Mouse (Mus musculus) neural tube, embryonic 12.5 days (tissue): Measurements from ENCODE around the gene Efnb2. TPM values are rescaled to one million over a fixed set of nuclear protein-coding genes. Genes with fewer than 3 reads are reported as not detected.

Experiments used
- ATAC-seq: fragments of 200-750 bp; cut with Nextera tagmentation; 2 replicates; pipeline ENCODE4 v1.8.0; 2017; ENCODE audit warnings: low read depth, mild to moderate bottlenecking, moderate TSS enrichment, moderate library complexity; ENCODE audit not compliant: low FRiP score
- H3K27ac ChIP-seq: fragments of 300-500 bp; sonication (generic); 2 replicates; pipeline ENCODE4 v1.5.1; 2016
- H3K27me3 ChIP-seq: fragments of 300-500 bp; sonication (generic); replicated peaks from 2 replicates; pipeline ENCODE4 v1.6.1; 2016; ENCODE audit warnings: mild to moderate bottlenecking
- H3K36me3 ChIP-seq: fragments of 300-500 bp; sonication (generic); 2 replicates; pipeline ENCODE4 v1.6.1; 2016; ENCODE audit warnings: mild to moderate bottlenecking
- H3K4me1 ChIP-seq: fragments of 300-500 bp; sonication (generic); 2 replicates; pipeline ENCODE4 v1.6.1; 2016
- H3K4me2 ChIP-seq: fragments of 300-500 bp; sonication (generic); replicated peaks from 2 replicates; pipeline ENCODE4 v1.6.1; 2016; ENCODE audit warnings: mild to moderate bottlenecking
- H3K4me3 ChIP-seq: fragments of 300-500 bp; sonication (generic); 2 replicates; pipeline ENCODE4 v1.5.1; 2016
- H3K9ac ChIP-seq: fragments of 300-500 bp; sonication (generic); 2 replicates; pipeline ENCODE4 v1.6.1; 2016; ENCODE audit warnings: mild to moderate bottlenecking
- H3K9me3 ChIP-seq: fragments of 300-500 bp; sonication (generic); 2 replicates; pipeline ENCODE4 v1.6.1; 2016; ENCODE audit warnings: mild to moderate bottlenecking
- WGBS: fragments of 180-500 bp; shearing (Covaris S2); methylation state at CpG from one replicate; pipeline ENCODE4 v1.1.7; 2016; 5-methylcytosine and 5-hydroxymethylcytosine counted together
- polyA plus RNA-seq: library from polyadenylated mRNA; unstranded; fragments of >200 nt; fragmentation: Nextera tagmentation; extraction: Ambion mirVana; gene quantifications from 2 replicates; pipeline ENCODE4 v1.2.1, GENCODE M21; 2016

The Efnb2 gene
- polyA plus RNA-seq, 1 experiment from 2014 or later: 50.8 TPM

- 91% methylated on average over 5 of the region's 5 CpGs for WGBS
- Histone ChIP-seq H3K27me3 (no peaks in the 10 kb centered on the region), H3K36me3 (peaks cover 47% of the 10 kb centered on the region), H3K9me3 (no peaks in the 10 kb centered on the region), H3K4me2 (no peak overlapping the region), H3K27ac (no peak overlapping the region), H3K4me3 (no peak overlapping the region), H3K9ac (no peak overlapping the region), H3K4me1 (no peaks in the 10 kb centered on the region)
- no peak for ATAC-seq
Measured at GRCm38 (mm10) chr8:8674864-8675263, 13.8 kb upstream of the Efnb2 start.

- Histone ChIP-seq H3K9ac (peak overlapping the region; percentile 98), H3K27me3 (no peaks in the 10 kb centered on the region), H3K4me2 (peak overlapping the region; percentile 84), H3K27ac (peak overlapping the region; percentile 74), H3K4me3 (peak overlapping the region; percentile 99), H3K36me3 (peaks cover 6% of the 10 kb centered on the region; the same call in 1 of the 2 replicates), H3K4me1 (peaks cover 7% of the 10 kb centered on the region), H3K9me3 (no peaks in the 10 kb centered on the region)
- WGBS: under 1% methylated on average over 23 of the region's 23 CpGs
- peak; percentile 3 for ATAC-seq
Measured at GRCm38 (mm10) chr8:8661759-8662138, 707 bp upstream of the Efnb2 start.

- Histone ChIP-seq H3K4me1 (peaks cover 17% of the 10 kb centered on the region), H3K4me2 (peak overlapping the region; percentile 84), H3K27ac (peak overlapping the region; percentile 84), H3K36me3 (no peaks in the 10 kb centered on the region), H3K27me3 (no peaks in the 10 kb centered on the region), H3K9ac (peak overlapping the region; percentile 98), H3K9me3 (no peaks in the 10 kb centered on the region), H3K4me3 (peak overlapping the region; percentile 99)
- peak; percentile 46 for ATAC-seq
- under 1% methylated on average over 86 of the region's 88 CpGs for WGBS
Measured at GRCm38 (mm10) chr8:8660307-8661098, 539 bp downstream of the Efnb2 start.

- ATAC-seq: no peak
- under 1% methylated on average over 53 of the region's 53 CpGs for WGBS
- Histone ChIP-seq H3K4me2 (peak overlapping the region; percentile 84), H3K9me3 (no peaks in the 10 kb centered on the region), H3K36me3 (no peaks in the 10 kb centered on the region), H3K27me3 (no peaks in the 10 kb centered on the region), H3K27ac (peak overlapping the region; percentile 43), H3K4me3 (peak overlapping the region; percentile 99), H3K4me1 (peaks cover 25% of the 10 kb centered on the region), H3K9ac (peak overlapping the region; percentile 98)
Measured at GRCm38 (mm10) chr8:8659503-8660306, 1.3 kb downstream of the Efnb2 start.

- Histone ChIP-seq H3K36me3 (no peaks in the 10 kb centered on the region), H3K4me1 (peaks cover 35% of the 10 kb centered on the region), H3K9me3 (no peaks in the 10 kb centered on the region), H3K27me3 (no peaks in the 10 kb centered on the region), H3K4me3 (peak overlapping the region; percentile 99), H3K4me2 (peak overlapping the region; percentile 84), H3K9ac (peak overlapping the region; percentile 98), H3K27ac (no peak overlapping the region)
- WGBS: under 1% methylated on average over 19 of the region's 19 CpGs
- peak; percentile 22 for ATAC-seq
Measured at GRCm38 (mm10) chr8:8658426-8659224, 2.4 kb downstream of the Efnb2 start.

GRCm38 (mm10) chr8:8657692-8658355 lies 3.2 kb downstream of the Efnb2 start:
- Histone ChIP-seq H3K9ac (peak overlapping the region; percentile 98), H3K36me3 (no peaks in the 10 kb centered on the region), H3K27me3 (no peaks in the 10 kb centered on the region), H3K27ac (no peak overlapping the region), H3K4me3 (peak overlapping the region; percentile 99), H3K4me1 (peaks cover 43% of the 10 kb centered on the region), H3K9me3 (no peaks in the 10 kb centered on the region), H3K4me2 (peak overlapping the region; percentile 84)
- no peak for ATAC-seq
- 15% methylated on average over 5 of the region's 5 CpGs for WGBS

GRCm38 (mm10) chr8:8656578-8657441 lies 4.2 kb downstream of the Efnb2 start:
- Histone ChIP-seq H3K4me1 (peaks cover 52% of the 10 kb centered on the region), H3K9me3 (no peaks in the 10 kb centered on the region), H3K4me2 (peak overlapping the region; percentile 84), H3K4me3 (peak overlapping the region; percentile 99), H3K9ac (peak overlapping the region; percentile 98; the same call in 1 of the 2 replicates), H3K27me3 (no peaks in the 10 kb centered on the region), H3K36me3 (no peaks in the 10 kb centered on the region), H3K27ac (peak overlapping the region; percentile 23)
- ATAC-seq: no peak
- 2% methylated on average over 14 of the region's 14 CpGs for WGBS

GRCm38 (mm10) chr8:8655346-8656340 lies 5.4 kb downstream of the Efnb2 start:
- Histone ChIP-seq H3K9ac (peak overlapping the region; percentile 42; the same call in 1 of the 2 replicates), H3K4me1 (peaks cover 64% of the 10 kb centered on the region), H3K27me3 (no peaks in the 10 kb centered on the region), H3K4me3 (peak overlapping the region; percentile 99), H3K36me3 (no peaks in the 10 kb centered on the region), H3K27ac (0 out of 2 replicates have a peak overlapping the region, but pooled peaks have one; percentile 23), H3K9me3 (no peaks in the 10 kb centered on the region), H3K4me2 (peak overlapping the region; percentile 84)
- 0 out of 2 replicates have a peak, but pooled peaks have one; percentile 15 for ATAC-seq
- WGBS: 10% methylated on average over 24 of the region's 24 CpGs

- Histone ChIP-seq H3K27me3 (no peaks in the 10 kb centered on the region), H3K4me1 (peaks cover 81% of the 10 kb centered on the region), H3K27ac (no peak overlapping the region), H3K4me3 (no peak overlapping the region; the same call in 1 of the 2 replicates), H3K9ac (no peak overlapping the region; the same call in 1 of the 2 replicates), H3K9me3 (no peaks in the 10 kb centered on the region), H3K4me2 (peak overlapping the region; percentile 84), H3K36me3 (peaks cover 6% of the 10 kb centered on the region; the same call in 1 of the 2 replicates)
- 10% methylated on average over 12 of the region's 12 CpGs for WGBS
- ATAC-seq: peak; percentile 35
Measured at GRCm38 (mm10) chr8:8653906-8654489, 7.0 kb downstream of the Efnb2 start.
